Mouse (Mus musculus) neural tube, embryonic 15.5 days (tissue): ENCODE results near the gene Gm49358. TPM values are rescaled to one million over a fixed set of nuclear protein-coding genes. Genes with fewer than 3 reads are reported as not detected.

ENCODE experiments used
- ATAC-seq: fragments of 200-750 bp; cut with Nextera tagmentation; 2 replicates; pipeline ENCODE4 v1.8.0; 2017; ENCODE audit warnings: mild to moderate bottlenecking, moderate TSS enrichment, moderate library complexity; ENCODE audit not compliant: low FRiP score
- H3K27ac ChIP-seq: fragments of 300-500 bp; sonication (generic); replicated peaks from 2 replicates; pipeline ENCODE4 v1.5.1; 2015; ENCODE audit warnings: mild to moderate bottlenecking, inconsistent platforms
- H3K27me3 ChIP-seq: fragments of 300-500 bp; sonication (generic); replicated peaks from 2 replicates; pipeline ENCODE4 v1.6.1; 2015; ENCODE audit warnings: inconsistent platforms
- H3K36me3 ChIP-seq: fragments of 300-500 bp; sonication (generic); 2 replicates; pipeline ENCODE4 v1.6.1; 2015; ENCODE audit warnings: inconsistent platforms
- H3K4me1 ChIP-seq: fragments of 300-500 bp; sonication (generic); 2 replicates; pipeline ENCODE4 v1.6.1; 2015; ENCODE audit warnings: inconsistent platforms
- H3K4me2 ChIP-seq: fragments of 300-500 bp; sonication (generic); 2 replicates; pipeline ENCODE4 v1.6.1; 2015; ENCODE audit warnings: inconsistent platforms, mild to moderate bottlenecking, moderate library complexity
- H3K4me3 ChIP-seq: fragments of 300-500 bp; sonication (generic); replicated peaks from 2 replicates; pipeline ENCODE4 v1.5.1; 2015; ENCODE audit warnings: mild to moderate bottlenecking, inconsistent platforms
- H3K9ac ChIP-seq: fragments of 300-500 bp; sonication (generic); replicated peaks from 2 replicates; pipeline ENCODE4 v1.6.1; 2015; ENCODE audit warnings: mild to moderate bottlenecking, inconsistent platforms
- H3K9me3 ChIP-seq: fragments of 300-500 bp; sonication (generic); replicated peaks from 2 replicates; pipeline ENCODE4 v1.6.1; 2016; ENCODE audit warnings: inconsistent platforms
- WGBS: fragments of 180-500 bp; shearing (Covaris S2); methylation state at CpG from one replicate; pipeline ENCODE4 v1.1.7; 2015; ENCODE audit warnings: mixed read lengths; 5-methylcytosine and 5-hydroxymethylcytosine counted together
- polyA plus RNA-seq: library from polyadenylated mRNA; unstranded; fragments of >200 nt; fragmentation: Nextera tagmentation; extraction: Ambion mirVana; gene quantifications from 2 replicates; pipeline ENCODE4 v1.2.1, GENCODE M21; 2015

Gene Gm49358
- polyA plus RNA-seq, 1 experiment from 2014 or later = not detected

DNA sequence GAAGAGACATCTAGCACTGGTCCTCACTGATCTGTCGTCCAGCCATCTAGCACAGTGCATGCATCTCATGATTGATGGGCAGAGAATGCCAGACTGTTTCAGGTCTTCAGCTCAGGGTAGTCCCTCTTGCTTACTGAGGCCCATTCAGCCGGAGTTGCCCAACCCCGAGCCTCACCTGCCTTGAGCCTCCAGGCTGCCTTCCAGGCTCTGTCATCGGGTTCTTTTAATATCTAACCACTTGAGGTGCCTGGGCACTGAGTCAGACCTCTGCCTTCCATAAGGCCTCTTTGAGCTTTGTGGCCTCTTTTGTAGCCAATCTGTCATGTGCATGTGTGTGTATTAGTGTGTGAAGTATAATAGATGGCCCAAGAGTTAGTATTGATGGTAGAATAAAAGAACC lies 85.7 kb downstream of the Gm49358 start:
- no peak for ATAC-seq
- no peak overlapping the region for H3K4me3 ChIP-seq
- H3K4me2 ChIP-seq = no peak overlapping the region
- no peak overlapping the region for H3K27ac ChIP-seq
- H3K36me3 ChIP-seq = no peaks in the 10 kb centered on the region
- H3K9ac ChIP-seq = no peak overlapping the region
- 88% methylated on average over 4 of the region's 4 CpGs for WGBS
- no peaks in the 10 kb centered on the region for H3K4me1 ChIP-seq
- H3K9me3 ChIP-seq = no peaks in the 10 kb centered on the region
- peaks cover 3% of the 10 kb centered on the region; the same call in 1 of the 2 replicates for H3K27me3 ChIP-seq

GRCm38 (mm10) chr10:86852160-86852559 lies 88.4 kb downstream of the Gm49358 start:
- Histone ChIP-seq H3K9ac (no peak overlapping the region), H3K4me1 (no peaks in the 10 kb centered on the region), H3K27ac (no peak overlapping the region), H3K4me2 (no peak overlapping the region), H3K36me3 (no peaks in the 10 kb centered on the region), H3K9me3 (no peaks in the 10 kb centered on the region), H3K4me3 (no peak overlapping the region), H3K27me3 (peaks cover 3% of the 10 kb centered on the region; the same call in 1 of the 2 replicates)
- ATAC-seq = no peak
- 67% methylated on average over 6 of the region's 6 CpGs for WGBS

- no peak overlapping the region for H3K9ac ChIP-seq
- ATAC-seq = no peak
- H3K36me3 ChIP-seq = no peaks in the 10 kb centered on the region
- no peaks in the 10 kb centered on the region for H3K4me1 ChIP-seq
- H3K27me3 ChIP-seq = peaks cover 3% of the 10 kb centered on the region; the same call in 1 of the 2 replicates
- H3K4me2 ChIP-seq = no peak overlapping the region
- H3K9me3 ChIP-seq = no peaks in the 10 kb centered on the region
- no peak overlapping the region for H3K27ac ChIP-seq
- 85% methylated on average over 3 of the region's 3 CpGs for WGBS
- no peak overlapping the region for H3K4me3 ChIP-seq
These were observed 89.7 kb downstream of the Gm49358 start for GRCm38 (mm10) chr10:86853433-86853832.

- Histone ChIP-seq H3K4me2 (no peak overlapping the region), H3K9ac (no peak overlapping the region), H3K36me3 (no peaks in the 10 kb centered on the region), H3K4me3 (no peak overlapping the region), H3K27ac (no peak overlapping the region), H3K4me1 (no peaks in the 10 kb centered on the region), H3K27me3 (no peaks in the 10 kb centered on the region; the same call in 1 of the 2 replicates), H3K9me3 (no peaks in the 10 kb centered on the region)
- 80% methylated on average over 4 of the region's 4 CpGs for WGBS
- no peak for ATAC-seq
These were observed 96.6 kb downstream of the Gm49358 start for GRCm38 (mm10) chr10:86860396-86860795.

GRCm38 (mm10) chr10:86862496-86862895 lies 98.7 kb downstream of the Gm49358 start:
- Histone ChIP-seq H3K27ac (no peak overlapping the region), H3K9me3 (no peaks in the 10 kb centered on the region), H3K36me3 (no peaks in the 10 kb centered on the region), H3K4me1 (no peaks in the 10 kb centered on the region), H3K4me2 (no peak overlapping the region), H3K27me3 (no peaks in the 10 kb centered on the region; the same call in 1 of the 2 replicates), H3K4me3 (no peak overlapping the region), H3K9ac (no peak overlapping the region)
- no peak for ATAC-seq
- 90% methylated on average over 6 of the region's 6 CpGs for WGBS

DNA sequence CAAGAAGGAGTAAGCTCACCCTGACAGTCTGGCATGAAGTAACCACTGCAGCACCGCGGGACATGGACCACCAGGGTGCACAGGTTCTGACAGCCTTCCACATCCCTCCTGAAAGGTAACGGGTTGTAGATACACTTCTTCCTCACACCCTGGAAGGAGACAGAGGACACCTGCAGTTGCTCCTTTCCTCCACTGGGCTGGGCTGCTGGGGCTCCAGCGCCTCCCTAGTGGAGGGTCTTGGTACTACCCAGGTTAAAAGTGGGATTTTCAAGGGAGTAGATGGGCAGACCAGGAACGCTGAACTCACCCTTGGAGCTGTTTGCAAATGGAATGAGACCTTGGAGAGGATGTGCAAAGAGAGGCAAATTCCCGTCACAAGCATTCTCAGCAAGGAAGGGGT lies 99.7 kb downstream of the Gm49358 start:
- no peak overlapping the region for H3K4me3 ChIP-seq
- H3K27me3 ChIP-seq = no peaks in the 10 kb centered on the region; the same call in 1 of the 2 replicates
- WGBS = 90% methylated on average over 6 of the region's 6 CpGs
- H3K4me1 ChIP-seq = no peaks in the 10 kb centered on the region
- no peak overlapping the region for H3K4me2 ChIP-seq
- no peaks in the 10 kb centered on the region for H3K36me3 ChIP-seq
- no peaks in the 10 kb centered on the region for H3K9me3 ChIP-seq
- no peak for ATAC-seq
- no peak overlapping the region for H3K9ac ChIP-seq
- no peak overlapping the region for H3K27ac ChIP-seq

GRCm38 (mm10) chr10:86872121-86872520 lies 108.3 kb downstream of the Gm49358 start:
- no peak for ATAC-seq
- 83% methylated on average over 7 of the region's 7 CpGs for WGBS
- H3K4me2 ChIP-seq = no peak overlapping the region

DNA sequence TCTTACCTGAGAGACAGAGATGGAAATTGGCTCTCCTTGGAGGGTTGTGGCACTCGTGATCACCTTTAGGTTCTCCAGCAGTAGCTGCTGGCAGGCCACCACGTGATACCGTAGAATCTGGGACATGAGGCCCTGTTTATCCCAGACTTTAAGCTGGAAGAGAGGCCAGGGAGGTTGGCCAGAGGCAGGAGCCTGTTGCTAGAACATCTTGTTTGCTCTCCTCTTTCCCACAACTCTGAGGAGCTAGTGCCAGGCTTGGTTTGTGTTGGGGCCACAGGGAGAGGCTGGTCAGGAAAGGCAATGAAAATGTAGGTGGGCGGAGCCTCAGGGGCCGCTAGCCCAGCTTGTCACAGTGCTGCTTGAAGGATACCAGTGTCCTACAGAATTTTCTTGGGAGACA lies 108.8 kb downstream of the Gm49358 start:
- Histone ChIP-seq H3K9me3 (no peaks in the 10 kb centered on the region), H3K27me3 (no peaks in the 10 kb centered on the region), H3K4me2 (no peak overlapping the region), H3K4me3 (no peak overlapping the region), H3K36me3 (no peaks in the 10 kb centered on the region), H3K27ac (no peak overlapping the region), H3K4me1 (no peaks in the 10 kb centered on the region), H3K9ac (no peak overlapping the region)
- 78% methylated on average over 5 of the region's 5 CpGs for WGBS
- no peak for ATAC-seq

More at GRCm38 (mm10) chr10:86872121-86872520, 108.3 kb downstream of the Gm49358 start:
- Histone ChIP-seq H3K36me3 (no peaks in the 10 kb centered on the region), H3K9ac (no peak overlapping the region), H3K4me3 (no peak overlapping the region), H3K27me3 (no peaks in the 10 kb centered on the region), H3K4me1 (no peaks in the 10 kb centered on the region), H3K27ac (no peak overlapping the region), H3K9me3 (no peaks in the 10 kb centered on the region)

DNA sequence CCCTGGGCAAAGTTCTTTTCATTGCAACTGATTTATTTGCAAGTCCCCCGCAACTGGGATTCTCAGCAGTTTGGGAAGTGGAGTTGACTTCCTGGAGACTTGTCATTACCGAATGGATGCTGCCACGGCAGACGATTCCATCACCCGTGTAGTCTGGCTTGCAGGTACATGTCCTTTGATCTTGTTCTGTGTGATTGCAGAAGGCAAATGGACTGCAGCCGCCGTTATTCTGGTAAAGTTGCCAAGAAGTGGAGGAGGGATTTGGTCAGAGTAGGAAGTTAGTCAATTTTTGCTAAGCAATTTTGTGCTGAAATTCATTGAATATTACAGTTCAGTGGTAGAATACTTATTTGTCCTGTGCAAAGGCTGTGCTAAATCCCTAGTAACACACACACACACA lies 114.9 kb downstream of the Gm49358 start:
- Histone ChIP-seq H3K27me3 (no peaks in the 10 kb centered on the region), H3K4me1 (0 out of 2 replicates have a peak, but pooled peaks cover 4% of the 10 kb centered on the region), H3K9ac (no peak overlapping the region), H3K27ac (no peak overlapping the region), H3K4me2 (no peak overlapping the region), H3K9me3 (no peaks in the 10 kb centered on the region), H3K4me3 (no peak overlapping the region), H3K36me3 (no peaks in the 10 kb centered on the region)
- 84% methylated on average over 7 of the region's 7 CpGs for WGBS
- ATAC-seq = no peak

DNA sequence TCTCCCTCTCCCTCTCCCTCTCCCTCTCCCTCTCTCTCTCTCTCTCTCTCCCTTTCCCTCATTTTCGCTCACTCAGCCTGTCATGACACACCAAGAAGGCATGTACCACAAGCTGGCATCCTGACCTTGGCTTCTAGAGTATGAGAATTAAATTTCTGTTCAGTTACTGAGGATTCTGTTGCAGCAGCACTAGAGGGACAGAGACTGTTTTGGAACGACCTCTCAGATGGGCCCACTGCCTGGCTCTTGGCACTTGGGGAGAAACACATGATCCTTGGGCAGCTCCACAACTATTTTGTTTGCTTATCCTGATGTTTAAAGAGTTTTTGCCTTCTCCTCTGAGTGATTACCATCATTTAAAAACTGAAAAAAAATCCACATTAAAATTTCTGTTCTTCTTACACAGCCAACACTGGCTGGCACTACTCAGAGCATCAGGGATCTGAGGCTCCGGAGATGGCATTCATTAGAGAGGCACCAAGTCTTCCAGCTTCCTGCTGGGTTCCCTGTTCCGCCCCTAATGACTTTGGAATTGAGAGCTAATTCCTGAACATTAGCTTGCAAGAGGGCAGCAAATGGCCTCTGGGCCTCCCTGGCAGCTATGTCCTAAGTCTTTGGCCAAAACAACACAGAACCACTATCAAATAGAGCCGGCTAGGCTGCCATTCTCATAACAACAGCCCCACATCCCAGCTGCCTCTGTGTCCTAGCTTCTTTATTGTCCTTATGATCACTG lies 116.5 kb downstream of the Gm49358 start:
- H3K36me3 ChIP-seq = no peaks in the 10 kb centered on the region
- 55% methylated on average over 5 of the region's 5 CpGs for WGBS
- ATAC-seq = no peak

DNA sequence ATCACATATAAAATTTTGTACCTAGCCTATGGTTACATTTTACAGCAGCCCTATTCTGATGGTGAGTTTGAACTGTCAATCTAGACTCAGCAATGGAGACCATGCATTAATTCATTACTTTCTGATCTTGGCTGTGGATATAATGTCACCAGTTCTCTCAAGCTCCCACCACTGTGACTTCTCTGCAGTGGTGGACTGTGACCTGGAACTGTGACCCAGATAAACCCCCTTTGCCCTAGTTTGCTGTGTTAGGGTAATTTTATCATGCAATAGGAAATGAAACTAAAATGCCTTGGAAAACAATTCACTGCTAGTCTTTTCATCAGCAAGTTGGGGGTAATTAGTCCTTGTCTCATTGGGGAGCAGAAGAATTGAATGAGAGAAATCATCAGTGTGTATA lies 117.7 kb downstream of the Gm49358 start:
- no peak for ATAC-seq
- no peaks in the 10 kb centered on the region for H3K36me3 ChIP-seq
- no peak overlapping the region for H3K27ac ChIP-seq
- no peak overlapping the region for H3K9ac ChIP-seq
- H3K4me1 ChIP-seq = 0 out of 2 replicates have a peak, but pooled peaks cover 4% of the 10 kb centered on the region
- no peaks in the 10 kb centered on the region for H3K27me3 ChIP-seq
- no peak overlapping the region for H3K4me3 ChIP-seq
- no peak overlapping the region for H3K4me2 ChIP-seq
- no peaks in the 10 kb centered on the region for H3K9me3 ChIP-seq

More for the DNA sequence above, 116.5 kb downstream of the Gm49358 start:
- Histone ChIP-seq H3K9me3 (no peaks in the 10 kb centered on the region), H3K4me1 (0 out of 2 replicates have a peak, but pooled peaks cover 4% of the 10 kb centered on the region), H3K4me2 (no peak overlapping the region), H3K9ac (no peak overlapping the region), H3K27me3 (no peaks in the 10 kb centered on the region), H3K27ac (no peak overlapping the region), H3K4me3 (no peak overlapping the region)
